Mouse (Mus musculus) heart, embryonic 14.5 days (tissue): ENCODE data around the gene Ip6k1. TPM values are rescaled to one million over a fixed set of nuclear protein-coding genes. Genes with fewer than 3 reads are reported as not detected.

ENCODE experiments used
- ATAC-seq: fragments of 200-750 bp; cut with Nextera tagmentation; 2 replicates; pipeline ENCODE4 v1.8.0; 2017; ENCODE audit warnings: low read depth, moderate TSS enrichment; ENCODE audit not compliant: insufficient number of reproducible peaks, insufficient read depth, low FRiP score
- H3K27ac ChIP-seq, 2 experiments: fragments of 200-500 bp in 1 of 2; fragments of 300-500 bp in 1 of 2; sonication (generic) in 1 of 2; replicated peaks in 1 of 2; 2 replicates each; pipeline ENCODE4 v1.5.1; 2012 to 2014; ENCODE audit warnings: low read depth in 2 of 2, low read length in 2 of 2, control low read depth in 1 of 2, mild to moderate bottlenecking in 1 of 2, mixed read lengths in 1 of 2; ENCODE audit not compliant: control insufficient read depth in 1 of 2, insufficient read depth in 1 of 2
- H3K27me3 ChIP-seq: fragments of 300-500 bp; sonication (generic); 2 replicates; pipeline ENCODE4 v1.6.1; 2014; ENCODE audit warnings: mild to moderate bottlenecking, low read length, control low read depth; ENCODE audit not compliant: control insufficient read depth, insufficient read depth
- H3K36me3 ChIP-seq: fragments of 300-500 bp; sonication (generic); 2 replicates; pipeline ENCODE4 v1.6.1; 2014; ENCODE audit warnings: mild to moderate bottlenecking, control low read depth, low read length, mixed read lengths; ENCODE audit not compliant: control insufficient read depth, insufficient read depth
- H3K4me1 ChIP-seq, 2 experiments: fragments of 200-500 bp in 1 of 2; fragments of 300-500 bp in 1 of 2; sonication (generic) in 1 of 2; 2 replicates each; pipeline ENCODE4 v1.6.1; 2012 to 2014; ENCODE audit warnings: low read length in 2 of 2, control low read depth in 1 of 2, mixed read lengths in 1 of 2; ENCODE audit not compliant: control insufficient read depth in 2 of 2, insufficient read depth in 2 of 2
- H3K4me2 ChIP-seq: fragments of 300-500 bp; sonication (generic); 2 replicates; pipeline ENCODE4 v1.6.1; 2014; ENCODE audit warnings: mild to moderate bottlenecking, low read length
- H3K4me3 ChIP-seq, 2 experiments: fragments of 200-500 bp in 1 of 2; fragments of 300-500 bp in 1 of 2; sonication (generic) in 1 of 2; 2 replicates each; pipeline ENCODE4 v1.5.1; 2012 to 2014; ENCODE audit warnings: low read length in 2 of 2, mild to moderate bottlenecking in 2 of 2, control low read depth in 1 of 2, low read depth in 1 of 2, moderate library complexity in 1 of 2; ENCODE audit not compliant: control insufficient read depth in 1 of 2, insufficient read depth in 1 of 2
- H3K9ac ChIP-seq: fragments of 300-500 bp; sonication (generic); 2 replicates; pipeline ENCODE4 v1.6.1; 2014; ENCODE audit warnings: mild to moderate bottlenecking, low read length
- H3K9me3 ChIP-seq: fragments of 300-500 bp; sonication (generic); 2 replicates; pipeline ENCODE4 v1.6.1; 2016; ENCODE audit warnings: low read length, control low read depth; ENCODE audit not compliant: control insufficient read depth
- WGBS: fragments of 180-500 bp; shearing (Covaris S2); extraction: QIAGEN DNeasy Blood & Tissue Kit; methylation state at CpG from one replicate; pipeline ENCODE4 v1.1.7; 2014; 5-methylcytosine and 5-hydroxymethylcytosine counted together
- polyA plus RNA-seq: library from polyadenylated mRNA; unstranded; fragments of >200 nt; fragmentation: Nextera tagmentation; extraction: Ambion mirVana; gene quantifications from 2 replicates; pipeline ENCODE4 v1.2.1, GENCODE M21; 2014

The Ip6k1 gene
- polyA plus RNA-seq, 1 experiment from 2014 or later: 21.9 TPM

GRCm38 (mm10) chr9:108073141-108073930 lies 71.0 kb downstream of the Ip6k1 start:
- H3K4me2 ChIP-seq: peak overlapping the region; percentile 30
- H3K9ac ChIP-seq: peak overlapping the region; percentile 45
- 46% methylated on average over 7 of the region's 7 CpGs for WGBS
- H3K9me3 ChIP-seq: no peaks in the 10 kb centered on the region
- no peak overlapping the region for H3K4me3 ChIP-seq
- H3K27me3 ChIP-seq: no peaks in the 10 kb centered on the region
- peaks cover 15 to 29% of the 10 kb centered on the region in 2 experiments for H3K4me1 ChIP-seq
- ATAC-seq: no peak
- H3K36me3 ChIP-seq: peaks cover 34% of the 10 kb centered on the region
- H3K27ac ChIP-seq: peak overlapping the region; percentile 49 to 80

GRCm38 (mm10) chr9:108080168-108080567 lies 77.9 kb downstream of the Ip6k1 start, which contains the start of gene Mst1:
Gene Mst1 (plus strand): TSS chr9:108080436.
- Histone ChIP-seq H3K4me2 (peak within 1 kb of the TSS; percentile 76), H3K27ac (no peak within 1 kb of the TSS), H3K9ac (peak within 1 kb of the TSS; percentile 97), H3K27me3 (peaks cover 31% of the 10 kb centered on the region), H3K9me3 (no peaks in the 10 kb centered on the region), H3K36me3 (peaks cover 22% of the 10 kb centered on the region), H3K4me1 (peaks cover 10 to 18% of the 10 kb centered on the region in 2 experiments), H3K4me3 (peak within 1 kb of the TSS; percentile 79 to 84)
- 70% methylated on average over 5 of the region's 5 CpGs for WGBS
- ATAC-seq: no peak

GRCm38 (mm10) chr9:108082549-108082948 lies 80.2 kb downstream of the Ip6k1 start:
- peak overlapping the region; percentile 48 for H3K4me2 ChIP-seq
- peaks cover 31% of the 10 kb centered on the region for H3K27me3 ChIP-seq
- no peaks in the 10 kb centered on the region for H3K9me3 ChIP-seq
- peak overlapping the region; percentile 31; the same call in 1 of the 2 replicates for H3K9ac ChIP-seq
- ATAC-seq: no peak
- H3K27ac ChIP-seq: no peak overlapping the region
- peaks cover 36% of the 10 kb centered on the region for H3K36me3 ChIP-seq
- H3K4me1 ChIP-seq: peaks cover 10 to 18% of the 10 kb centered on the region in 2 experiments
- H3K4me3 ChIP-seq: peak overlapping the region; percentile 3 to 11; a peak in 2 of 4 replicates
- WGBS: 7% methylated on average over 19 of the region's 19 CpGs

- no peak within 1 kb of the TSS for H3K27ac ChIP-seq
- H3K27me3 ChIP-seq: peaks cover 31% of the 10 kb centered on the region
- peak within 1 kb of the TSS; percentile 3 to 11; a peak in 2 of 4 replicates for H3K4me3 ChIP-seq
- peaks cover 10 to 16% of the 10 kb centered on the region in 2 experiments for H3K4me1 ChIP-seq
- H3K4me2 ChIP-seq: peak within 1 kb of the TSS; percentile 48
- H3K9ac ChIP-seq: peak within 1 kb of the TSS; percentile 31
- no peaks in the 10 kb centered on the region for H3K9me3 ChIP-seq
- WGBS: 32% methylated on average over 12 of the region's 12 CpGs
- no peak for ATAC-seq
- H3K36me3 ChIP-seq: peaks cover 41% of the 10 kb centered on the region
Measured at GRCm38 (mm10) chr9:108082988-108083431, 80.7 kb downstream of the Ip6k1 start, which contains the start of gene Rnf123. Gene Rnf123 (minus strand): TSS chr9:108083346.

GRCm38 (mm10) chr9:108083561-108083960 lies 81.3 kb downstream of the Ip6k1 start:
- Histone ChIP-seq H3K4me1 (peaks cover 10 to 11% of the 10 kb centered on the region in 2 experiments), H3K27ac (no peak overlapping the region), H3K4me3 (no peak overlapping the region), H3K27me3 (peaks cover 31% of the 10 kb centered on the region), H3K36me3 (peaks cover 46% of the 10 kb centered on the region), H3K4me2 (no peak overlapping the region), H3K9me3 (no peaks in the 10 kb centered on the region), H3K9ac (no peak overlapping the region)
- ATAC-seq: no peak
- 36% methylated on average over 6 of the region's 6 CpGs for WGBS

- 92% methylated on average over 4 of the region's 4 CpGs for WGBS
- Histone ChIP-seq H3K4me3 (no peak overlapping the region), H3K4me2 (no peak overlapping the region), H3K9ac (no peak overlapping the region), H3K27ac (no peak overlapping the region), H3K27me3 (peaks cover 31% of the 10 kb centered on the region), H3K9me3 (no peaks in the 10 kb centered on the region), H3K4me1 (peaks cover 6% of the 10 kb centered on the region in 2 experiments; a peak in 3 of 4 replicates), H3K36me3 (peaks cover 63% of the 10 kb centered on the region)
- ATAC-seq: no peak
Measured at GRCm38 (mm10) chr9:108085261-108085660, 83.0 kb downstream of the Ip6k1 start.

GRCm38 (mm10) chr9:108090611-108091120 lies 88.4 kb downstream of the Ip6k1 start:
- no peak overlapping the region for H3K4me3 ChIP-seq
- H3K27ac ChIP-seq: no peak overlapping the region
- H3K4me1 ChIP-seq: peaks cover 4 to 15% of the 10 kb centered on the region in 2 experiments
- H3K36me3 ChIP-seq: peaks cover 73% of the 10 kb centered on the region
- 94% methylated on average over 7 of the region's 7 CpGs for WGBS
- no peaks in the 10 kb centered on the region for H3K9me3 ChIP-seq
- no peak for ATAC-seq
- H3K9ac ChIP-seq: no peak overlapping the region
- H3K27me3 ChIP-seq: no peaks in the 10 kb centered on the region
- no peak overlapping the region for H3K4me2 ChIP-seq
